Mouse (Mus musculus) liver, embryonic 16.5 days (tissue): ENCODE measurements at regions not wholly inside any gene's neighbourhood (a gene's known extent, or its start where the extent isn't known, plus 50 kb on each side); places are given as distances from the start of the nearest gene placed in this dataset.

Experiments
- ATAC-seq: fragments of 200-750 bp; cut with Nextera tagmentation; 2 replicates; pipeline ENCODE4 v1.8.0; 2017; ENCODE audit warnings: low read depth, mild to moderate bottlenecking, moderate number of reproducible peaks, moderate library complexity
- H3K27ac ChIP-seq: fragments of 300-500 bp; sonication (generic); 2 replicates; pipeline ENCODE4 v1.5.1; 2014; ENCODE audit warnings: mild to moderate bottlenecking, low read length
- H3K27me3 ChIP-seq: fragments of 300-500 bp; sonication (generic); 2 replicates; pipeline ENCODE4 v1.6.1; 2014; ENCODE audit warnings: low read depth, low read length, mixed read lengths; ENCODE audit not compliant: control insufficient read depth, insufficient read depth
- H3K36me3 ChIP-seq: fragments of 300-500 bp; sonication (generic); 2 replicates; pipeline ENCODE4 v1.6.1; 2014; ENCODE audit warnings: mild to moderate bottlenecking; ENCODE audit not compliant: control insufficient read depth, insufficient read depth
- H3K4me1 ChIP-seq: fragments of 300-500 bp; sonication (generic); 2 replicates; pipeline ENCODE4 v1.6.1; 2014; ENCODE audit warnings: low read depth, low read length, mixed read lengths; ENCODE audit not compliant: control insufficient read depth
- H3K4me2 ChIP-seq: fragments of 300-500 bp; sonication (generic); 2 replicates; pipeline ENCODE4 v1.6.1; 2014; ENCODE audit warnings: low read depth, low read length, mixed read lengths
- H3K4me3 ChIP-seq: fragments of 300-500 bp; sonication (generic); 2 replicates; pipeline ENCODE4 v1.5.1; 2014; ENCODE audit warnings: low read depth, mild to moderate bottlenecking, low read length
- H3K9ac ChIP-seq: fragments of 300-500 bp; sonication (generic); 2 replicates; pipeline ENCODE4 v1.6.1; 2014; ENCODE audit warnings: low read depth, low read length
- H3K9me3 ChIP-seq: fragments of 300-500 bp; sonication (generic); replicated peaks from 2 replicates; pipeline ENCODE4 v1.6.1; 2016; ENCODE audit warnings: low read length; ENCODE audit not compliant: control insufficient read depth
- WGBS: fragments of 180-500 bp; shearing (Covaris S2); extraction: QIAGEN DNeasy Blood & Tissue Kit; methylation state at CpG from one replicate; pipeline ENCODE4 v1.1.7; 2014; ENCODE audit not compliant: insufficient replicate concordance; 5-methylcytosine and 5-hydroxymethylcytosine counted together

DNA sequence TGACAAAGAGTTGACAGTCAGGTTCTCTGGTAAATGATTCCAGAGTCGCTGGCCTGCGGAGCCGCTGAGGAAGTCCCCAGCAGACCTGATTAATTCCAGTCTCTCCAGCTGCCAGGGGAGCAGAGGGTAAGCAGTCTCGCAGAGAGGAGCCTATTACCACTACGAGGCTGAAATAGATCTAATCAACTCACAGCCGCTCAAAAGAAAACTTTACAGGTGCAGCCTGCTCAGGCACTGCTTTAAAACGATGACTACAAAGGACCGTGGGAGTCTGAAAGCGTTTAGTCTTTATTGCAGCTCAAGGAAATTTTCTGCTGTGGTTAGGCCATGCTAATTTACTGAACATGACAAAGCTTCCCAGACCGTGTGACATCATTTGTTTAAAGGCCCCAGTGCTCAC lies 462.3 kb upstream of the Pou3f3 start:
- ATAC-seq: no peak
- H3K9me3 ChIP-seq: no peaks in the 10 kb centered on the region
- H3K27ac ChIP-seq: no peak overlapping the region
- no peaks in the 10 kb centered on the region for H3K36me3 ChIP-seq
- no peak overlapping the region for H3K9ac ChIP-seq
- H3K4me1 ChIP-seq: no peaks in the 10 kb centered on the region
- H3K27me3 ChIP-seq: no peaks in the 10 kb centered on the region
- no peak overlapping the region for H3K4me3 ChIP-seq
- no peak overlapping the region for H3K4me2 ChIP-seq
- WGBS: 45% methylated on average over 10 of the region's 10 CpGs

DNA sequence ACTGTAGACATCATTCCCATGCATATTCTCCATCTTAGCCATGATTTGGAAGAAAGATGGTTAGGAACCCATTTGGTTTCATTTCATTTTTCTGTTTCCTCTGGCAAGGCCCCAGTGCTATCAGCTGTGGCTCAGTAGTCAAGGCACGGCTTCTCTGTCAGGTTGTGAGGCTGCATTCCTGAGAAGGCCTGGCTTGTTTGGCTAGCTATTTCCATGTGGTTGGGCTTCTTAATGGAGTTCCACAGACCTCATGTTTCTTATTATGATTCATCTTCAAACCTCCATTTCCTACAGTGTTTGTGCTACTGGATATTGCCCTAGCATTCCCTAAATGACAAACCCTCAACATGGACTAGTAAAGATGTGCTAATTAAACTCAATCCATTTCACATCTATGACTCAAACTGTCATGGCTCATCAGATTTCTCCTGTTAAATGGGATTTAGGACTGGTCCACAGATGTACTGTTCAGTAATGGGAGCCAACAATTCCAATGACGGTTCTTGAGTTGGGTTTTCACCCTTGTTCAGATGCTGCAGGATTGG lies 459.0 kb upstream of the Pou3f3 start:
- no peaks in the 10 kb centered on the region for H3K36me3 ChIP-seq
- 61% methylated on average over 2 of the region's 2 CpGs for whole genome bisulfite sequencing

GRCm38 (mm10) chr1:42238408-42238807 lies 457.2 kb upstream of the Pou3f3 start:
- Histone ChIP-seq H3K27ac (no peak overlapping the region), H3K4me2 (no peak overlapping the region), H3K36me3 (no peaks in the 10 kb centered on the region), H3K4me3 (no peak overlapping the region), H3K9ac (no peak overlapping the region), H3K4me1 (no peaks in the 10 kb centered on the region), H3K9me3 (no peaks in the 10 kb centered on the region), H3K27me3 (no peaks in the 10 kb centered on the region)
- no peak for ATAC-seq
- WGBS: 49% methylated on average over 3 of the region's 3 CpGs

More for the DNA sequence above, 459.0 kb upstream of the Pou3f3 start:
- no peaks in the 10 kb centered on the region for H3K27me3 ChIP-seq
- H3K4me3 ChIP-seq: no peak overlapping the region
- no peaks in the 10 kb centered on the region for H3K9me3 ChIP-seq
- no peak overlapping the region for H3K27ac ChIP-seq
- no peaks in the 10 kb centered on the region for H3K4me1 ChIP-seq
- H3K4me2 ChIP-seq: no peak overlapping the region
- H3K9ac ChIP-seq: no peak overlapping the region
- no peak for ATAC-seq

DNA sequence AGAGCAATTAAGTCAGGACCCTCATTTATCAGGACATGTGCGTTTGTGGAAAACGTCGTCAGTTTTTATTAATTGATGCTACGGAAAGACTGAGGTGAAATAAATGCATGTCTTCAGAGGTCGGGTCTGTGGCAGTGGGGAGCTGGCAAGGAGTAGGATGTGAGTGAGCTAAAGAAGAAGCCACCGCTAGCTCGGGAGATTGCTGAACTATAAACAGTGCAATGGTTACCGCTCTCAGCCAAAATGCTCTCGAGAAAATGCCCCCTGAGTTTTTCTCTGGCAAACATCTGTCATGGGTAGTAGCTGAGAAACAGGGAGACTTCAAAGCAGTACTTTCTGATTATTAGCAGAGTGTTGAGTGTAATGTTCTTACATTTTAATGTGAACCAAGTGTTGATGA lies 454.4 kb upstream of the Pou3f3 start:
- Histone ChIP-seq H3K9ac (no peak overlapping the region), H3K4me1 (no peaks in the 10 kb centered on the region), H3K4me2 (no peak overlapping the region), H3K4me3 (no peak overlapping the region), H3K36me3 (no peaks in the 10 kb centered on the region), H3K27ac (no peak overlapping the region), H3K9me3 (no peaks in the 10 kb centered on the region), H3K27me3 (no peaks in the 10 kb centered on the region)
- 67% methylated on average over 9 of the region's 9 CpGs for WGBS
- ATAC-seq: no peak

- H3K36me3 ChIP-seq: no peaks in the 10 kb centered on the region
- no peaks in the 10 kb centered on the region for H3K4me1 ChIP-seq
- no peak overlapping the region for H3K4me2 ChIP-seq
- no peaks in the 10 kb centered on the region for H3K9me3 ChIP-seq
- no peak for ATAC-seq
- no peaks in the 10 kb centered on the region for H3K27me3 ChIP-seq
- H3K9ac ChIP-seq: no peak overlapping the region
- 66% methylated on average over 11 of the region's 11 CpGs for WGBS
- no peak overlapping the region for H3K4me3 ChIP-seq
- no peak overlapping the region for H3K27ac ChIP-seq
These were observed 453.9 kb upstream of the Pou3f3 start for GRCm38 (mm10) chr1:42241601-42242220.

- Histone ChIP-seq H3K9ac (no peak overlapping the region), H3K36me3 (no peaks in the 10 kb centered on the region), H3K4me3 (no peak overlapping the region), H3K27ac (no peak overlapping the region), H3K27me3 (no peaks in the 10 kb centered on the region), H3K4me1 (no peaks in the 10 kb centered on the region), H3K4me2 (no peak overlapping the region), H3K9me3 (no peaks in the 10 kb centered on the region)
- ATAC-seq: no peak
- 45% methylated on average over 13 of the region's 15 CpGs for WGBS
These were observed 452.7 kb upstream of the Pou3f3 start for GRCm38 (mm10) chr1:42242586-42243457.

DNA sequence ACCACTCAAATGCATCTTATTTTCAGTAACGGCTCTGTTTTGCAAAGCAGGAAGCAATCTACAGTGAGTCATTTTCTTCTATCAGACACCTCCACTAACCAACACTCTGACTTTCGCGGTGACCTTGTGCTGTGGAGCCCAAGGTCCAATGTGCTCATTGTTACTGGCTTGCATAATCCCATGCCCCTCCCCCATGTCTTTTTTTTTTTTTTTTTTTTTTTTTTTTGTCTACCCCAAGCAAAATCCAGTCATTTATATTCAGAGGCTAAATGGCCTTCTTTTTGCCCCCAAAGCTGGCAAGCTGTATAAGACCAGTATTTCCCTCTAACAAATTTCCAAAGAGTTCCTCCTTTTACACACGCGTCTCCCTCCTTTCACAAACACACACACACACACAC lies 452.1 kb upstream of the Pou3f3 start:
- Histone ChIP-seq H3K4me2 (no peak overlapping the region), H3K27me3 (no peaks in the 10 kb centered on the region)
- peak; percentile 48; the same call in 1 of the 2 replicates for ATAC-seq

GRCm38 (mm10) chr1:42243878-42244277 lies 451.7 kb upstream of the Pou3f3 start:
- H3K27me3 ChIP-seq: no peaks in the 10 kb centered on the region
- no peaks in the 10 kb centered on the region for H3K4me1 ChIP-seq
- 22% methylated on average over 14 of the region's 14 CpGs for WGBS
- H3K9ac ChIP-seq: no peak overlapping the region
- no peak for ATAC-seq
- H3K36me3 ChIP-seq: no peaks in the 10 kb centered on the region
- H3K27ac ChIP-seq: no peak overlapping the region
- no peaks in the 10 kb centered on the region for H3K9me3 ChIP-seq
- H3K4me2 ChIP-seq: no peak overlapping the region
- no peak overlapping the region for H3K4me3 ChIP-seq

More for the DNA sequence above, 452.1 kb upstream of the Pou3f3 start:
- Histone ChIP-seq H3K27ac (no peak overlapping the region), H3K9ac (no peak overlapping the region), H3K4me1 (no peaks in the 10 kb centered on the region), H3K4me3 (no peak overlapping the region), H3K9me3 (no peaks in the 10 kb centered on the region), H3K36me3 (no peaks in the 10 kb centered on the region)
- 38% methylated on average over 5 of the region's 5 CpGs for WGBS

DNA sequence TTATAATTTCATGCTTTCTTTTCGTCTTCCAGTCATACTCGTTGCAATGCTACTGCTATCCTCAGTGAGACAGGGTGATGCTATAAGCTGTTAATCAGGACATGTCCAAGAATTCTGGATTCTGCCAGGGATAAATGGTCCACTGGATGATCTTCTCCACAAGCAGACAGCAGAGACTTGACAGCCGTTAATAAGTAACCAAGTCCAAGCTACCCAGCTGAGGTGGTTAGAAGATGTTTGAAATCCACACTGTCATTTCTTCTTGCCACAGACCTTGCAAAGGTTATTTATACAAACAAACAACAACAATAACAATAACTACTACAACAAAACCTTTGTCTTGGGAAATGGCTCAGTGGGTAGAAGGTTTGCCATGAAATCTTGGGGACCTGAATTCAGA lies 443.2 kb upstream of the Pou3f3 start:
- Histone ChIP-seq H3K4me2 (no peak overlapping the region), H3K27me3 (no peaks in the 10 kb centered on the region), H3K9ac (no peak overlapping the region), H3K4me1 (no peaks in the 10 kb centered on the region), H3K4me3 (no peak overlapping the region), H3K36me3 (no peaks in the 10 kb centered on the region), H3K9me3 (no peaks in the 10 kb centered on the region), H3K27ac (no peak overlapping the region)
- WGBS: 70% methylated on average over 3 of the region's 3 CpGs
- no peak for ATAC-seq
